Mouse (Mus musculus) liver, adult 2 months (tissue): Measurements from ENCODE around the gene Lcp2. TPM values are rescaled to one million over a fixed set of nuclear protein-coding genes. Genes with fewer than 3 reads are reported as not detected.

Source experiments
- DNase-seq: peaks from one replicate; pipeline ENCODE4 v3.0.0-alpha.2; 2011; ENCODE audit warnings: low read depth, low spot score; ENCODE audit errors: extremely low read depth
- H3K27ac ChIP-seq: fragments of 200-500 bp; replicated peaks from 2 replicates; pipeline ENCODE4 v1.5.1; 2012; ENCODE audit warnings: low read depth, mild to moderate bottlenecking, control low read depth, inconsistent platforms, low read length; ENCODE audit not compliant: insufficient read depth
- H3K27me3 ChIP-seq: fragments of 200-500 bp; 2 replicates; pipeline ENCODE4 v1.6.1; 2012; ENCODE audit warnings: mild to moderate bottlenecking, moderate library complexity, low read length, inconsistent platforms; ENCODE audit not compliant: control insufficient read depth, insufficient read depth
- H3K36me3 ChIP-seq: fragments of 200-500 bp; 2 replicates; pipeline ENCODE4 v1.6.1; 2012; ENCODE audit warnings: low read length, inconsistent platforms; ENCODE audit not compliant: control insufficient read depth, insufficient read depth
- H3K4me1 ChIP-seq: fragments of 200-500 bp; 2 replicates; pipeline ENCODE4 v1.6.1; 2011; ENCODE audit warnings: low read length; ENCODE audit not compliant: control insufficient read depth, insufficient read depth
- H3K4me3 ChIP-seq: fragments of 200-500 bp; 2 replicates; pipeline ENCODE4 v1.5.1; 2011; ENCODE audit warnings: low read depth, mild to moderate bottlenecking, control low read depth, low read length, moderate library complexity; ENCODE audit not compliant: insufficient read depth
- H3K79me2 ChIP-seq: fragments of 200-500 bp; 2 replicates; pipeline ENCODE4 v1.6.1; 2012; ENCODE audit warnings: inconsistent platforms, mild to moderate bottlenecking, low read length, moderate library complexity; ENCODE audit not compliant: control insufficient read depth, insufficient read depth
- H3K9ac ChIP-seq: fragments of 200-500 bp; 2 replicates; pipeline ENCODE4 v1.6.1; 2012; ENCODE audit warnings: low read depth, mild to moderate bottlenecking, control low read depth, inconsistent platforms, low read length
- CTCF ChIP-seq: fragments of 200-500 bp; IDR thresholded peaks from 2 replicates; pipeline ENCODE4 v1.5.1; 2011; ENCODE audit warnings: low read depth, low read length, control low read depth
- POLR2A ChIP-seq: fragments of 200-500 bp; IDR thresholded peaks from 2 replicates; pipeline ENCODE4 v1.6.1; 2011; ENCODE audit warnings: low read length, control low read depth; ENCODE audit not compliant: insufficient read depth; ENCODE audit errors: extremely low read depth
- WGBS: fragments of 180-500 bp; shearing (Covaris S2); methylation state at CpG from one replicate; pipeline ENCODE4 v1.1.7; 2018; 5-methylcytosine and 5-hydroxymethylcytosine counted together
- polyA plus RNA-seq: library from polyadenylated mRNA; depleted of rRNA; stranded (reverse); fragments of >200 nt; gene quantifications from 2 replicates; pipeline ENCODE4 v1.2.3, GENCODE M21; 2012
- total RNA-seq: library from RNA; depleted of rRNA; stranded (reverse); fragments of >200 nt; gene quantifications from 2 replicates; pipeline ENCODE4 v1.2.3, GENCODE M21; 2014

The Lcp2 gene
- total and polyA plus RNA-seq, 2 experiments, result 2.3 to 2.9 TPM

GRCm38 (mm10) chr11:34063702-34064485 is 17.2 kb downstream of the Lcp2 start:
- TF ChIP-seq CTCF (no peak), POLR2A (no peak)
- H3K9ac ChIP-seq, result no peak overlapping the region
- H3K4me1 ChIP-seq, result no peaks in the 10 kb centered on the region; the same call in 1 of the 2 replicates
- no peak overlapping the region for H3K4me3 ChIP-seq
- no peaks in the 10 kb centered on the region for H3K79me2 ChIP-seq
- H3K27ac ChIP-seq, result no peak overlapping the region
- DNase-seq, result no peak
- H3K27me3 ChIP-seq, result no peaks in the 10 kb centered on the region
- 64% methylated on average over 5 of the region's 5 CpGs for WGBS
- H3K36me3 ChIP-seq, result no peaks in the 10 kb centered on the region

DNA sequence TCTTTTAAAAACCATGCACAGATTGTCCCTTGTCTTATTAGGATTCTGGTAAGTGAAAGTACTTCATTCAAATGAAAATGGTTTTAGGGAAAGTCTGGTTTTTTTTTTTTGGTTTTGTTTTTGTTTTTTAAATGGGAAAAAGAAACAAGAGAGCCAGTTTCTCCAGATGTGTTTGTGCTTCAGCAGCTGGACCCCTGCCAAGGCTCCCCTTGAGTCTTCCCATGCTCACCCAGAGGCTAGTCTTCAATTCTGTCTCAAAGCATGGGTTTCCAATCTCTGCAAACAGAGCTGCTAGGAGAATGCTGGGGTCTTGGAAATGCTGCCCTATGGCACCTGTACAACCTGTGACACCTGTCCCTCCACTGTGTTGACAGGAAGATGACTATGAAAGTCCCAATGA is 23.9 kb downstream of the Lcp2 start:
- Histone ChIP-seq H3K9ac (no peak overlapping the region), H3K27ac (no peak overlapping the region), H3K36me3 (no peaks in the 10 kb centered on the region), H3K4me1 (peaks cover 2% of the 10 kb centered on the region; the same call in 1 of the 2 replicates), H3K79me2 (no peaks in the 10 kb centered on the region), H3K4me3 (no peak overlapping the region), H3K27me3 (no peaks in the 10 kb centered on the region)
- TF ChIP-seq CTCF (no peak), POLR2A (no peak)
- no peak for DNase-seq

- Histone ChIP-seq H3K27ac (no peak overlapping the region; the same call in 1 of the 2 replicates), H3K4me1 (peaks cover 2% of the 10 kb centered on the region; the same call in 1 of the 2 replicates), H3K4me3 (no peak overlapping the region), H3K36me3 (no peaks in the 10 kb centered on the region), H3K79me2 (no peaks in the 10 kb centered on the region), H3K9ac (no peak overlapping the region), H3K27me3 (no peaks in the 10 kb centered on the region)
- TF ChIP-seq POLR2A (no peak), CTCF (no peak)
- WGBS, result 54% methylated on average over 4 of the region's 4 CpGs
- peak; percentile 47 for DNase-seq
These were observed 25.6 kb downstream of the Lcp2 start for GRCm38 (mm10) chr11:34072309-34072708.

DNA sequence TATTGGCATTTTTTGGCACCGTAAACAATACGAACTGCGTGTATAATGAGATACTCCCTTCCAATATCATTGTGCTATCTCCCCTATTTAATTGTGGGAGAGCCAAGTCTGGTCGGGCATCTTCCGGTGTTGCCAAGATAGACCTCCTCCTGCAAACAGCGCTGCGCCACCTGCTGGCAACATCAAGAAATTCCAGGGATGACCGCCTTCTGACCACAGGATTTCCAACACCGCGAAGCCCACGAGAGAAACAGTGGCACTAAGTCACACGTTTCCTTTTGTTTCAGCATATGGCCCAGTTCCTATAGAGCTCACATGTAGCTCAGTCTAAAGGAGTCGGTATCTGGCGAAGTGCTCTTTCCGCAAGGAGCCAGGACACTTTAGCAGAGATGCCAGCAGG is 27.1 kb downstream of the Lcp2 start:
- 14% methylated on average over 15 of the region's 15 CpGs for WGBS
- H3K4me3 ChIP-seq, result no peak overlapping the region
- no peaks in the 10 kb centered on the region for H3K36me3 ChIP-seq
- TF ChIP-seq CTCF (peak; percentile 86), POLR2A (no peak)
- no peaks in the 10 kb centered on the region for H3K27me3 ChIP-seq
- DNase-seq, result peak; percentile 14
- no peak overlapping the region for H3K9ac ChIP-seq
- H3K79me2 ChIP-seq, result no peaks in the 10 kb centered on the region
- H3K4me1 ChIP-seq, result peaks cover 2% of the 10 kb centered on the region; the same call in 1 of the 2 replicates
- no peak overlapping the region for H3K27ac ChIP-seq

DNA sequence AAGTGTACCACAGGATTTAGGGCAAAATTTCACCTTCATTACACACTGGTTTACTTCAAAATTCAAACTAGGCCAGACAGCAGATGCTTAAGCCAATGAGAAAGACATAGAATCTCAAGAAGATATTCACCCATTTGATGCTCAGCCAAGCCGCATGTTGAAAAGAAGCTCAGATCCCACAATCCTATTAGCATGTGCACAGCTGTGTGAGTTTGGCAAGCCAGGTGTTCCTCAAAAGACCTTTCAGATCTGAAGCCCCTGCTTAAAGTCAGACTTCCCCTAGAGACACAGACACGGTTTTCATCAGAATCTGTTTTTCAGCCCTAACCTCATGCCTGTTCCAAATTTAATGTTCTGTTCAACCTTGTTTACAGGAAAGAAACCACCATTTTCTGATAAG is 31.1 kb downstream of the Lcp2 start:
- DNase-seq, result no peak
- no peaks in the 10 kb centered on the region for H3K27me3 ChIP-seq
- H3K79me2 ChIP-seq, result no peaks in the 10 kb centered on the region
- H3K36me3 ChIP-seq, result no peaks in the 10 kb centered on the region
- TF ChIP-seq POLR2A, result no peak
- no peaks in the 10 kb centered on the region for H3K4me1 ChIP-seq
- no peak overlapping the region for H3K4me3 ChIP-seq
- H3K9ac ChIP-seq, result no peak overlapping the region
- H3K27ac ChIP-seq, result no peak overlapping the region
- WGBS, result 71% methylated on average over 2 of the region's 2 CpGs

DNA sequence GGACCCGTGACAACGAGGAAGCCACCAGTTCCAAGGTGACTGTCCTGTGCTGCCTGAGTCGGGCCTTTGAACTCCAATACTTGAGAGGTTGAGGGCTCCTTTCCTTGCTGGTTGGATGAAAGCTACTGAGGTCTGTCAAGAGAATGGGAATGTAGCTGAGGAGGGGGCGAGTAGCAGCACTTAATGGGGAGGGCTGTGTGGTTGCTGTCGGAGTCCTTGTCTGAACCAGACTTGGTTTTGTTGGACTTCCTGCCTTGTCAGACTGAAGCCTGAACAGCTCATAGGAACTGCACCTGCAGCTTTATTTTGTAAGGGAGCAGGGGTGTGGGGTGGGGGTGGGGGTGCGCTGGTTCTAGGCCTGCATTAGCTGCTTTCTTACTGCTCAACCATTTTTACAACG is 31.9 kb downstream of the Lcp2 start:
- no peak overlapping the region for H3K4me3 ChIP-seq
- DNase-seq, result no peak
- H3K27me3 ChIP-seq, result no peaks in the 10 kb centered on the region
- H3K36me3 ChIP-seq, result no peaks in the 10 kb centered on the region
- H3K9ac ChIP-seq, result no peak overlapping the region
- no peak overlapping the region for H3K27ac ChIP-seq
- H3K79me2 ChIP-seq, result no peaks in the 10 kb centered on the region
- TF ChIP-seq POLR2A (no peak), CTCF (no peak)
- WGBS, result 81% methylated on average over 7 of the region's 7 CpGs
- H3K4me1 ChIP-seq, result no peaks in the 10 kb centered on the region
